Mouse (Mus musculus): Measurements from ENCODE around the gene Repin1. TPM values are rescaled to one million over a fixed set of nuclear protein-coding genes. Genes with fewer than 3 reads are reported as not detected.

Gene Repin1
- polyA plus RNA-seq, 1 experiment, result 0.06 TPM

DNA sequence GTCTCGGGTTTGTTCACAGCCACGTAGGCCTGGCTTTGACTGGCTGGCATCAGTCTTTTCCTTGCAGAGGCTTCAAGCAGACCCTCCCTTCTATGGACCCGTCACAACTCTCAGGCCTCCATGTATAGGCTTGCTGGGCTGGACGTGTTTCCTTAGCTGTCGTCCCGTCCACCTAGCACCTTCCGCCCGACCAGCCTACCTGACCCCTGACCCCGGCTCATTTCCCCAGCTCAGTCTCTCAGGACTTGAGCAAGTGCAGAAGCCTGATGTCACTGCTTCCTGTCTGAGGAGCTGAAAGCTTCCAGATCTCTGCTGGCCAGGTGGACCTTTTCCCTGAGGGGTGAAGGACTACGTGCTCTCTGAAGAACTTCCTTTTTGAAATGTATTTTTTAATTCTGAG, 20.4 kb upstream of the Repin1 start:
- no peaks in the 10 kb centered on the region for H3K36me3 ChIP-seq (ENCODE audit: control insufficient read depth)
- no peak overlapping the region for H3K4me3 ChIP-seq (replicated peaks)
- no peaks in the 10 kb centered on the region for H3K27me3 ChIP-seq (ENCODE audit: control insufficient read depth)
- H3K4me1 ChIP-seq (ENCODE audit: control insufficient read depth), result no peaks in the 10 kb centered on the region
- TF ChIP-seq TAL1 (IDR thresholded peaks at IDR 0.05; ENCODE audit: low read length) (no peak), GATA1 (IDR thresholded peaks at IDR 0.05; ENCODE audit: low read length) (no peak)
- H3K9me3 ChIP-seq (ENCODE audit: control insufficient read depth, low read length), result no peaks in the 10 kb centered on the region

DNA sequence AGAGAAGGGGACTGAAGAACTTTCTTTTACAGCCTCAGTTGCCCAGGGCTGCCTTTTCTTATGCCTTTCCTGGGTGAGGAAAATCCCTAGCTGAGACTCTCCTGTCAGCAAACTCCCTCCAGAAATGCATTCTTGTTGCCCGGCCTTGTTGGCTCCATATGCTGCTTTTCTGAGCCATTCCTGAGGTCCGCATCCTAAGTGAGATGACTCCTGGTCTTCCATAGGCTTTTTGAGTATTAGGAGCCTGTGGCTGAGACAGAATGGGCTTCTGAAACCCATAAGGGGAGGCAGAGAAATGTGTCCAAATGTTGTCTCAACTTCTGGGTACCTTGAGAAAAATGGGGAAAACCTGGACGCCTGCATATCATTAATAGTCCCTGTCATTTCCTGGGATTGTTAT, 19.7 kb upstream of the Repin1 start:
- Histone ChIP-seq H3K36me3 (ENCODE audit: control insufficient read depth) (no peaks in the 10 kb centered on the region), H3K4me1 (ENCODE audit: control insufficient read depth) (no peaks in the 10 kb centered on the region), H3K4me3 (replicated peaks) (no peak overlapping the region), H3K27me3 (ENCODE audit: control insufficient read depth) (no peaks in the 10 kb centered on the region), H3K9me3 (ENCODE audit: control insufficient read depth, low read length) (no peaks in the 10 kb centered on the region)
- TF ChIP-seq GATA1 (IDR thresholded peaks at IDR 0.05; ENCODE audit: low read length), result no peak
- no peak for TF ChIP-seq TAL1 (IDR thresholded peaks at IDR 0.05; ENCODE audit: low read length)

DNA sequence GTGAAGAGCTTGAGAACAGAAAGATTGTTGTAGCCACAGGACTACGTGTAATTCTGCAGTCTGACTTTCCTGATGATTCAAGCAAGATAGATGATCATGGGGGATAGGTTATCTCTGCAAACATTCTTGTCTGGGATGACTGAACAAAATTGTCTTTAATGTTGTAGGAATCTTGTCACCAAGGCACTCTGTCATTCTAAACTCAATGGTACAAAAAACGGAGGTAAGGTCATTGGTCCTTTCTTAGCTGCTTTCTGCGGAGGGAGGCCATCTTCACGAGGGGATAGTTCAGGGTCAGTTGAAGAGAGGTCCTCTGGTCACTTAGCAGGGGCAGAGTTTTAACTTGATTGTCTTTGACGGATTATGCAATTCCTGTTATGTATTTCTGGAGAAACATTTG, 14.9 kb upstream of the Repin1 start:
- Histone ChIP-seq H3K36me3 (ENCODE audit: control insufficient read depth) (no peaks in the 10 kb centered on the region), H3K4me3 (replicated peaks) (no peak overlapping the region), H3K27me3 (ENCODE audit: control insufficient read depth) (no peaks in the 10 kb centered on the region), H3K4me1 (ENCODE audit: control insufficient read depth) (no peaks in the 10 kb centered on the region), H3K9me3 (ENCODE audit: control insufficient read depth, low read length) (no peaks in the 10 kb centered on the region)
- no peak for TF ChIP-seq GATA1 (IDR thresholded peaks at IDR 0.05; ENCODE audit: low read length)
- no peak for TF ChIP-seq TAL1 (IDR thresholded peaks at IDR 0.05; ENCODE audit: low read length)

DNA sequence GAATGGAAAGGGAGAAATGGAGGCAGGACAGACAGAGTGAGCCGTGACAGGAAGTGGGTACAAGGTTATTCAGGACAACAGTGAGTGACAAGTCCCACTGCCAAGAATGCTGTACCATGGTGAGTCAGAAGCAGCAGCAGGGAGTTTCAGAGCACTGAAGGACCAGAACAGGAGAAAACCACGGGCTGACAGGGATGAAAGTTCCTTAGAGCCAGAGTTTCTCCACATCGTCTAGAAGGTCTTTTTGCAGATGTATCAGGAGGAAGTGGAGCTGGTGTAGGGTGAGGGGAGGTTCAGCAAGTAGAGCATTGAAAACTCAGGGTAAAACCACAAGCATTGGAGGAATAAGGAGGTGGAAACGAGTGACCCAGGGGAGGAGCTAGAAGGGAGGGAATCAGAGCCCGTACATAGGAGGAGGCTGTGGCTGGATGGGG, 14.5 kb upstream of the Repin1 start:
- no peaks in the 10 kb centered on the region for H3K9me3 ChIP-seq (ENCODE audit: control insufficient read depth, low read length)
- H3K27me3 ChIP-seq (ENCODE audit: control insufficient read depth), result no peaks in the 10 kb centered on the region
- TF ChIP-seq TAL1 (IDR thresholded peaks at IDR 0.05; ENCODE audit: low read length) (no peak), GATA1 (IDR thresholded peaks at IDR 0.05; ENCODE audit: low read length) (no peak)
- no peaks in the 10 kb centered on the region for H3K4me1 ChIP-seq (ENCODE audit: control insufficient read depth)
- no peaks in the 10 kb centered on the region for H3K36me3 ChIP-seq (ENCODE audit: control insufficient read depth)
- H3K4me3 ChIP-seq (replicated peaks), result no peak overlapping the region

DNA sequence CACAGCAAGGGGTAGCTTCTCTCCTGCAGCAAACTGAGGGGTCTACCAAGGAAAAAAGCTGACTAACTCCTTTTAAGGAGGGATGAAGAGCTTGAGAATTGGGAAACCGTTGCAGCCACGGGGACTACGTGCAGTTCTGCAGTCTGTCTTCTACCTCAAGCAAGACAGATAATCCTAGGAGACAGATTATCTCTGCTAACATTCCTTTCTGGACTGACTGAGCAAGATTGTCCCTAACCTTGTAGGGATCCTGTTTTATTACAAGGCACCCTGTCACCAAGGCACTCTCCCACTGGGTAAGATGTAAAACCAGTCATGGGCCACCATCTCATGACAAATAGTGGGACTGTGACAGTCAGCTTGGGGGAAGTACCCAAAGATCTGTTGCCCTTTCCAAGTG, 12.4 kb upstream of the Repin1 start:
- 0 out of 2 replicates have a peak, but pooled peaks cover 2% of the 10 kb centered on the region for H3K9me3 ChIP-seq (ENCODE audit: control insufficient read depth, low read length)
- TF ChIP-seq TAL1 (IDR thresholded peaks at IDR 0.05; ENCODE audit: low read length), result no peak
- TF ChIP-seq GATA1 (IDR thresholded peaks at IDR 0.05; ENCODE audit: low read length), result no peak
- H3K4me3 ChIP-seq (replicated peaks), result no peak overlapping the region
- H3K36me3 ChIP-seq (ENCODE audit: control insufficient read depth), result no peaks in the 10 kb centered on the region
- no peaks in the 10 kb centered on the region for H3K4me1 ChIP-seq (ENCODE audit: control insufficient read depth)
- H3K27me3 ChIP-seq (ENCODE audit: control insufficient read depth), result no peaks in the 10 kb centered on the region

DNA sequence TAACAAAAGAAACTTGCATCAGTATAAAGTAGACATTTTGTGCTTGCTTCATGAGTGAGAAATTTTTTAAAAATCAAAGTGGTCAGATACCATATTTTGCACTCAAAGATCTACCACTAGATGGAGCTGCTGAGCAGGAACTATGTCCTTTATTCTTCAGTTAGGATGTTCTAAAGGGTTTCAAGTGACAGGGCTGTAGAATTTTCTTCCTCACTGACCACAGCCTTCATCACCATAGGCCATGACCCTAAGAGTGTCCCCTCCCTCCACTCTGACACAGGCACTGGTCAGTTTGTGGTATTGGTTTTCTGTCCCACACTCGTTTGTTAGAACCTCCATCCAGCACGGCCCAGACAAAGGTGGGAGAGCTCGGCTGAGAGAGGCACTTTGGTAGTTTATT, 11.6 kb upstream of the Repin1 start:
- no peak overlapping the region for H3K4me3 ChIP-seq (replicated peaks)
- no peaks in the 10 kb centered on the region for H3K27me3 ChIP-seq (ENCODE audit: control insufficient read depth)
- no peaks in the 10 kb centered on the region for H3K4me1 ChIP-seq (ENCODE audit: control insufficient read depth)
- TF ChIP-seq GATA1 (IDR thresholded peaks at IDR 0.05; ENCODE audit: low read length) (no peak), TAL1 (IDR thresholded peaks at IDR 0.05; ENCODE audit: low read length) (no peak)
- H3K9me3 ChIP-seq (ENCODE audit: control insufficient read depth, low read length), result 0 out of 2 replicates have a peak, but pooled peaks cover 3% of the 10 kb centered on the region
- no peaks in the 10 kb centered on the region for H3K36me3 ChIP-seq (ENCODE audit: control insufficient read depth)

DNA sequence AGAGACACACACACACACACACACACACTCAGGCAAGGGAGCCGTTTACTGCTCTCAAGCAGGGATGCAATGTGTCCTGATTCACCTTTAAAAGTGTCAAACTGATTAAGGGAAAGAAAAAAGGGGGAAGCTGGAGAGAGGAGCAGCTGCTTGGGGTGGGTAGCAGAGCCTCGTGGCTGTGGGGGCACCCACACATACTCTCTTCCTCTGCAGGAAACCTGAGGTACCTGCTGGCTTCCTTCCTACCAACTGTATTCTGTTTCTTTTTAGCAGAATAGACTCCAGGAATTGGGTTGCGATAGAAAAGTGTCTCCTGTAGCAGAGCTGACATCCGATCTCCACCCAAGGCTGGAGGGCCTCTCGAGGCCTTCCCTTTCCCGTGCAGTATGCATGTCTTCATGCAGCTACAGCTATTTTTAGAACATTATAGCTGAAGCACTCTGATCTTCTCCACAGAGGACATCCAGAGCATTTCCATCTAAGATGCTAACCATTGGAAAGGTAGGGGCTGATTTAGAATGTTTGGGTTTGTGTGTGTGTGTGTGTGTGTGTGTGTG, 4.4 kb upstream of the Repin1 start, which contains the start of gene Gm45021:
TSS of gene Gm45021 (plus strand) at position 417 of the 557 bp plus-strand sequence.
- H3K9me3 ChIP-seq (ENCODE audit: control insufficient read depth, low read length), result 0 out of 2 replicates have a peak, but pooled peaks cover 3% of the 10 kb centered on the region
- no peak for TF ChIP-seq GATA1 (IDR thresholded peaks at IDR 0.05; ENCODE audit: low read length)
- no peak for TF ChIP-seq TAL1 (IDR thresholded peaks at IDR 0.05; ENCODE audit: low read length)
- no peaks in the 10 kb centered on the region for H3K36me3 ChIP-seq (ENCODE audit: control insufficient read depth)
- H3K4me3 ChIP-seq (replicated peaks), result no peak within 1 kb of the TSS
- H3K27me3 ChIP-seq (ENCODE audit: control insufficient read depth), result no peaks in the 10 kb centered on the region; the same call in 1 of the 2 replicates
- peaks cover 10% of the 10 kb centered on the region for H3K4me1 ChIP-seq (ENCODE audit: control insufficient read depth)

DNA sequence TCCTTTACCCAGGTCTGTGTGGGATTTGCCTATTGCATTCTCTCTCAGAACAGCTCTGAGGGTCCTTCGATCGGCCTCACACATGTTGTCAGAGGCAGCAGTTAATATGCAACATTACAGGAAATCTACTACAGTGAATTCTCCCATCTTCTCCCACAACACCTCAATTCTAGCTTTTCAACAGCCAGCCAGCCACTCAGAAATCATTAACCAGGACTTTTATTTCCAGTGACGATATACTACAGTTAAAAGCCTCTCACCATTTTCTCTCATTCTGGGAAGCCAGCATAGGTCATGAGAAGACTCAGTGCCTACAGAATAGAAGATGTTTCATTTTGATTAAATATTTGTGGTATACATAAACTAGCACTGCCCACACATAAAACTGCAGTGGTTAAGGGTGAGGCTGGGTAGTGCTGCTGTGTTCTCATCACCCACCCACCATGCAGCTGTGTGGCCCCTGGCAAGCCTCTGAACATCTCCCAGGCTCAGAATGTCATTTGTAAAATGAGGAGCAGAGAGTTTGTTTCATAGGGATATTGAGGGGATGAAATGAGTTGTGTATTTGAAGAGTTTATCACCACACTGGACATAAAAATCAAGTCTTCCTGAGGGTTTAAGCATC, 2.4 kb upstream of the Repin1 start:
- no peaks in the 10 kb centered on the region; the same call in 1 of the 2 replicates for H3K27me3 ChIP-seq (ENCODE audit: control insufficient read depth)
- H3K4me1 ChIP-seq (ENCODE audit: control insufficient read depth), result peaks cover 18% of the 10 kb centered on the region
- TF ChIP-seq GATA1 (IDR thresholded peaks at IDR 0.05; ENCODE audit: low read length) (no peak), TAL1 (IDR thresholded peaks at IDR 0.05; ENCODE audit: low read length) (no peak)
- peaks cover 4% of the 10 kb centered on the region for H3K36me3 ChIP-seq (ENCODE audit: control insufficient read depth)
- no peak overlapping the region for H3K4me3 ChIP-seq (replicated peaks)
- H3K9me3 ChIP-seq (ENCODE audit: control insufficient read depth, low read length), result peaks cover 1% of the 10 kb centered on the region; the same call in 1 of the 2 replicates

DNA sequence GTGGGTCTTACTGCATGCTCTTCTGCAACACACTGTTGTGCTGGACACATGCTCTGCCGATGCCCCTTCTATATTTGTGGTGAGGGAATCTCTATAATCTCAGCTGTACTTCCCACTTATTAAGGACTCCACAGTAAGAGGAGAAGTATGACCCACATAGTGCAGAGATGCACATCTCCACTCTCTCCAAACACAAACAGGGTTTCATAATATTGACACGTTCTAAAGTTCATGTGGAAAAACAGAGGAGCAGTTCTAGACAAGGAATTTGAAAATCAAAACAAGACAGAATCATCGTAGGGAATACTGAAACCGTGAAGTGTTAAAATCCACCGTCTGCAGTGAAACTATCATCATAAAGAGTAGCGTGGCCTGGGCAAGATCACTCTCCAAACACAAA, 1.8 kb upstream of the Repin1 start:
- Histone ChIP-seq H3K4me3 (replicated peaks) (no peak overlapping the region), H3K36me3 (ENCODE audit: control insufficient read depth) (peaks cover 10% of the 10 kb centered on the region), H3K27me3 (ENCODE audit: control insufficient read depth) (no peaks in the 10 kb centered on the region; the same call in 1 of the 2 replicates), H3K4me1 (ENCODE audit: control insufficient read depth) (peaks cover 18% of the 10 kb centered on the region), H3K9me3 (ENCODE audit: control insufficient read depth, low read length) (peaks cover 6% of the 10 kb centered on the region)
- TF ChIP-seq GATA1 (IDR thresholded peaks at IDR 0.05; ENCODE audit: low read length), result no peak
- TF ChIP-seq TAL1 (IDR thresholded peaks at IDR 0.05; ENCODE audit: low read length), result no peak
